Mouse (Mus musculus): ENCODE measurements around the gene Igf1. TPM values are rescaled to one million over a fixed set of nuclear protein-coding genes. Genes with fewer than 3 reads are reported as not detected.

Gene Igf1
- polyA plus RNA-seq, 1 experiment from 2014 or later = 18.6 TPM

- ATAC-seq (ENCODE audit: low FRiP score) (no peak), DNase-seq (ENCODE audit: low spot score) (no peak)
These were observed 27.4 kb downstream of the Igf1 start for GRCm38 (mm10) chr10:87885326-87886040.

GRCm38 (mm10) chr10:87889850-87890249, 31.8 kb downstream of the Igf1 start:
- no peak for DNase-seq (ENCODE audit: low spot score)
- Histone ChIP-seq H3K27ac (no peak overlapping the region), H3K4me3 (replicated peaks; ENCODE audit: low read length) (no peak overlapping the region), H3K27me3 (ENCODE audit: control insufficient read depth, insufficient read depth, low read length) (no peaks in the 10 kb centered on the region), H3K9ac (no peak overlapping the region), H3K4me2 (replicated peaks) (no peak overlapping the region), H3K4me1 (replicated peaks; ENCODE audit: control insufficient read depth, insufficient read depth, low read length) (no peaks in the 10 kb centered on the region), H3K9me3 (ENCODE audit: control insufficient read depth, low read length) (no peaks in the 10 kb centered on the region), H3K36me3 (replicated peaks; ENCODE audit: control insufficient read depth, insufficient read depth) (no peaks in the 10 kb centered on the region)
- ATAC-seq (ENCODE audit: low FRiP score) = no peak

More at GRCm38 (mm10) chr10:87885326-87886040, 27.4 kb downstream of the Igf1 start:
- no peak overlapping the region for H3K4me2 ChIP-seq (replicated peaks)
- H3K27ac ChIP-seq = no peak overlapping the region
- H3K4me1 ChIP-seq (replicated peaks; ENCODE audit: control insufficient read depth, insufficient read depth, low read length) = no peaks in the 10 kb centered on the region
- no peaks in the 10 kb centered on the region for H3K27me3 ChIP-seq (ENCODE audit: control insufficient read depth, insufficient read depth, low read length)
- no peak overlapping the region for H3K9ac ChIP-seq
- no peaks in the 10 kb centered on the region for H3K9me3 ChIP-seq (ENCODE audit: control insufficient read depth, low read length)
- 94% methylated on average over 2 of the region's 2 CpGs for WGBS
- no peak overlapping the region for H3K4me3 ChIP-seq (replicated peaks; ENCODE audit: low read length)
- H3K36me3 ChIP-seq (replicated peaks; ENCODE audit: control insufficient read depth, insufficient read depth) = no peaks in the 10 kb centered on the region

DNA sequence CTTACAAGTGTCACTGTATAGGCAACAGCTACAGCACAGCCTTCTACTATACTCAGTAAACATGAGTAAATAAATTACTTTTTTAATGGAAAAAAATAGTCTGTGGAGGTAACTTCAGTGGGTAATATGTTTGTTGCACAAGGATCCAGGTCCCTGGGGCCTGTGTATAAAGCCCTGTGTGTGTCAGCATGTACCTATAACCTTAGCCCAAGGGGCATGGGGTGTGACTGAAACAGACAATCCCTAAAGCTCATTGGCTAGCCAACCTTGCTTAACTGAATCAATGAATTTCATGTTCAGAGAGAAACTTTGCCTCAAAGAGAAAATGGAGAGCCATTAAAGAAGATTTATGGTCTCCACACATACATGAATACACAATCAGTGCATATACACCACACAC, 34.2 kb downstream of the Igf1 start:
- H3K4me3 ChIP-seq (replicated peaks; ENCODE audit: low read length) = no peak overlapping the region
- H3K4me1 ChIP-seq (replicated peaks; ENCODE audit: control insufficient read depth, insufficient read depth, low read length) = no peaks in the 10 kb centered on the region
- no peaks in the 10 kb centered on the region for H3K36me3 ChIP-seq (replicated peaks; ENCODE audit: control insufficient read depth, insufficient read depth)
- H3K9me3 ChIP-seq (ENCODE audit: control insufficient read depth, low read length) = no peaks in the 10 kb centered on the region
- H3K4me2 ChIP-seq (replicated peaks) = no peak overlapping the region
- ATAC-seq (ENCODE audit: low FRiP score) = no peak
- no peak for DNase-seq (ENCODE audit: low spot score)
- H3K27me3 ChIP-seq (ENCODE audit: control insufficient read depth, insufficient read depth, low read length) = no peaks in the 10 kb centered on the region
- no peak overlapping the region for H3K9ac ChIP-seq
- H3K27ac ChIP-seq = no peak overlapping the region

DNA sequence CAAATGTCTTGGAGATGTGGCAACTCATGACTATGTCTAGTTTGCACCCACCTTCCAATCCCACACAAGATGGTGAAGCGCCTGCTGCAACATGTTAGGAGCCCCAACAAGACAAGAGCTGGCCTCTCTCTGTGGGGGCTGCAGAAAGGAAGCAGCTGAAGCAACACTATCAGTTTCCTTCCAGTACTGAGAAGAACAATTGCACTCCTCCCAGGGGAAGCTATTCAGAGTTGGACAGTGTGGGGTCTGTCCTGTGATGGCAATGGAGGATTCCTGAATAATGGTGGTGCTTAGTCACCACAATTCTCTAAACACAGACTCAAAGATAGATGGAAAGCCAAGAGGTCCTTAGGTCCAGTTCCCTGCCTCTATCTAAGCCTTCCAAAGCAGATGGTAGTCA, 35.2 kb downstream of the Igf1 start:
- ATAC-seq (ENCODE audit: low FRiP score) = no peak
- 92% methylated on average over 1 of the region's 1 CpGs for WGBS

DNA sequence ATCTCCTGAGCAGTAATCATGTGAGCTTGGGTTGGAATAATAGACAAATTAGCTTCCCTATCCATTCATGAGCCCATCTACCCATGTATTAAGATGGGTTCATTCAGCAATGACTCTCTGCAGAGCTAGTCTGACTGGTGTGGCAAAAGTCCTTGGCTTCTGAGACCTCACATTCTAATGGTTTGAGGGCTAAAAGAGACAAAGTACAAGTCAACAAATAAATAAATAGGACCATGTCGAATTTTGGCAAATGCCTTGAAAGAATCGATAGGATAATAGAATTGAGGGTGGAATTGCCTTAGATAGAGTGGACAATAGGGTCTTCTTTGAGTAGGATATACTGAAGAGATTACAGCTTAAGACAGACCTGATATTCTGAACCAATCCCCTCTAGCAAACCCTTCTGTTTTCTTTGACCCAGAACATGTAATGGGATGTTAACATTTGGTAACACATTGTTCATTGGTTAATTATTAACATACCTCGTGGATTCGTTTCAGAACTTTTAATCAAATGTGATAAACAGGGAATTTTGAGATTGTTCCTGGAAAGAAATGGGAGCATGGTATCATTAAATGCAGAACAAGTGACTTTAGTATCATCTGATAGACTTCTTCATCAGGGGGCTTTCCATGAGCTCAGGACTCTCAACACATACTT, 36.5 kb downstream of the Igf1 start:
- H3K9me3 ChIP-seq (ENCODE audit: control insufficient read depth, low read length) = no peaks in the 10 kb centered on the region
- H3K27me3 ChIP-seq (ENCODE audit: control insufficient read depth, insufficient read depth, low read length) = no peaks in the 10 kb centered on the region
- ATAC-seq (ENCODE audit: low FRiP score) = no peak
- H3K4me1 ChIP-seq (replicated peaks; ENCODE audit: control insufficient read depth, insufficient read depth, low read length) = no peaks in the 10 kb centered on the region
- no peak for DNase-seq (ENCODE audit: low spot score)
- no peak overlapping the region for H3K4me2 ChIP-seq (replicated peaks)
- no peaks in the 10 kb centered on the region for H3K36me3 ChIP-seq (replicated peaks; ENCODE audit: control insufficient read depth, insufficient read depth)
- H3K9ac ChIP-seq = no peak overlapping the region
- H3K4me3 ChIP-seq (replicated peaks; ENCODE audit: low read length) = no peak overlapping the region
- 88% methylated on average over 4 of the region's 4 CpGs for WGBS
- H3K27ac ChIP-seq = no peak overlapping the region

More for the DNA sequence above, 35.2 kb downstream of the Igf1 start:
- H3K4me1 ChIP-seq (replicated peaks; ENCODE audit: control insufficient read depth, insufficient read depth, low read length) = no peaks in the 10 kb centered on the region
- H3K27ac ChIP-seq = no peak overlapping the region
- no peak overlapping the region for H3K4me3 ChIP-seq (replicated peaks; ENCODE audit: low read length)
- H3K27me3 ChIP-seq (ENCODE audit: control insufficient read depth, insufficient read depth, low read length) = no peaks in the 10 kb centered on the region
- no peak for DNase-seq (ENCODE audit: low spot score)
- no peaks in the 10 kb centered on the region for H3K36me3 ChIP-seq (replicated peaks; ENCODE audit: control insufficient read depth, insufficient read depth)
- no peak overlapping the region for H3K9ac ChIP-seq
- no peak overlapping the region for H3K4me2 ChIP-seq (replicated peaks)
- H3K9me3 ChIP-seq (ENCODE audit: control insufficient read depth, low read length) = no peaks in the 10 kb centered on the region

DNA sequence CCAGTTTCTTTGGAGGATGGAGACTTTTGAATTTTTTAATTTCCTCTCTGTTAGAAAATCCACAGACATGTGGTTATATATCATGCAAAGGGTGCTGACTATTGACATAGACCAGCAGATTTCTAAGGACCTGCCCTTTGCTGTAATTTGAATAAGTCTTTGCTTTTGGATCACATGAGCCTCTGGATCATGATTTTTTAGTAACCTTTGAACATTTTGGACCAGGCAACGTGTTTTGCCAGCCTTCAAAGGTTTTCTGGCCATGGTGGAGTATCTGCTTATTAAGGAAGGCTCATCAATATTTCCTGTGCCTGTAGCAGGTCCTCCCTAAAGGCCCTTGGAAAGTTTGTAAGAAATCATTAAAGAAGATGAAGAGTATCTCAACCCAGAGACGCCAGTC, 37.3 kb downstream of the Igf1 start:
- DNase-seq (ENCODE audit: low spot score) = no peak
- Histone ChIP-seq H3K27ac (no peak overlapping the region), H3K27me3 (ENCODE audit: control insufficient read depth, insufficient read depth, low read length) (no peaks in the 10 kb centered on the region), H3K9me3 (ENCODE audit: control insufficient read depth, low read length) (no peaks in the 10 kb centered on the region), H3K4me3 (replicated peaks; ENCODE audit: low read length) (no peak overlapping the region), H3K36me3 (replicated peaks; ENCODE audit: control insufficient read depth, insufficient read depth) (no peaks in the 10 kb centered on the region), H3K4me1 (replicated peaks; ENCODE audit: control insufficient read depth, insufficient read depth, low read length) (no peaks in the 10 kb centered on the region), H3K4me2 (replicated peaks) (no peak overlapping the region), H3K9ac (no peak overlapping the region)
- no peak for ATAC-seq (ENCODE audit: low FRiP score)
- WGBS = 65% methylated on average over 2 of the region's 2 CpGs

- H3K9ac ChIP-seq = no peak overlapping the region
- no peaks in the 10 kb centered on the region for H3K9me3 ChIP-seq (ENCODE audit: control insufficient read depth, low read length)
- DNase-seq (ENCODE audit: low spot score) (no peak), ATAC-seq (ENCODE audit: low FRiP score) (no peak)
- no peaks in the 10 kb centered on the region for H3K36me3 ChIP-seq (replicated peaks; ENCODE audit: control insufficient read depth, insufficient read depth)
- 94% methylated on average over 4 of the region's 4 CpGs for WGBS
- no peak overlapping the region for H3K4me3 ChIP-seq (replicated peaks; ENCODE audit: low read length)
- H3K4me2 ChIP-seq (replicated peaks) = no peak overlapping the region
- no peaks in the 10 kb centered on the region for H3K27me3 ChIP-seq (ENCODE audit: control insufficient read depth, insufficient read depth, low read length)
- H3K4me1 ChIP-seq (replicated peaks; ENCODE audit: control insufficient read depth, insufficient read depth, low read length) = no peaks in the 10 kb centered on the region
- H3K27ac ChIP-seq = no peak overlapping the region
These were observed 39.3 kb downstream of the Igf1 start for GRCm38 (mm10) chr10:87897331-87897730.

GRCm38 (mm10) chr10:87898826-87899225, 40.8 kb downstream of the Igf1 start:
- Histone ChIP-seq H3K9ac (no peak overlapping the region), H3K9me3 (ENCODE audit: control insufficient read depth, low read length) (no peaks in the 10 kb centered on the region), H3K4me1 (replicated peaks; ENCODE audit: control insufficient read depth, insufficient read depth, low read length) (no peaks in the 10 kb centered on the region), H3K27me3 (ENCODE audit: control insufficient read depth, insufficient read depth, low read length) (no peaks in the 10 kb centered on the region), H3K4me3 (replicated peaks; ENCODE audit: low read length) (no peak overlapping the region), H3K27ac (no peak overlapping the region), H3K36me3 (replicated peaks; ENCODE audit: control insufficient read depth, insufficient read depth) (no peaks in the 10 kb centered on the region), H3K4me2 (replicated peaks) (no peak overlapping the region)
- 91% methylated on average over 3 of the region's 3 CpGs for WGBS
- DNase-seq (ENCODE audit: low spot score) (no peak), ATAC-seq (ENCODE audit: low FRiP score) (no peak)

DNA sequence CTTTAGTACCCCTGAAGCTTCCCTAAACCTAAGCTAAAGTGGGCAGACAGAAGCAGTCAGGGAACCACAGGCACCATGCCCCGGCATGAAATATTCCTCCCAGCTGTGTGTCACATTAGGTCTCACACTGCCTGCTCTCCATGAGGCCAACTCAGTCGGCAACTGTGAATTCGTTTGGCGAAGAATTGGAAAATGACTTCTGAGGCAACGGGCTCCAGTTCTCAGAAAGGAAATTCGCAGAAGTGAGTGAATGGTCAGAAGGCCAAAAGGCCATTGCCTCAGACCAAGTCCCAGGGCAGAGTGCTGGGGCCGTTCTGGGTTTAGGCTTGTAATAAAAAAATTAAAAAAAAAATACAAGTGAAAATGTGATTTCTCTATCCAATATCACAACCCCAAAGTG, 43.9 kb downstream of the Igf1 start:
- Histone ChIP-seq H3K36me3 (replicated peaks; ENCODE audit: control insufficient read depth, insufficient read depth) (no peaks in the 10 kb centered on the region), H3K9me3 (ENCODE audit: control insufficient read depth, low read length) (no peaks in the 10 kb centered on the region), H3K27me3 (ENCODE audit: control insufficient read depth, insufficient read depth, low read length) (no peaks in the 10 kb centered on the region), H3K4me1 (replicated peaks; ENCODE audit: control insufficient read depth, insufficient read depth, low read length) (no peaks in the 10 kb centered on the region), H3K4me3 (replicated peaks; ENCODE audit: low read length) (no peak overlapping the region), H3K27ac (no peak overlapping the region), H3K4me2 (replicated peaks) (no peak overlapping the region), H3K9ac (no peak overlapping the region)
- DNase-seq (ENCODE audit: low spot score) = no peak
- no peak for ATAC-seq (ENCODE audit: low FRiP score)
- 77% methylated on average over 7 of the region's 7 CpGs for WGBS

Measured in hindbrain, embryonic 14.5 days (tissue).